Mouse (Mus musculus): ENCODE results near the gene Odam. TPM values are rescaled to one million over a fixed set of nuclear protein-coding genes. Genes with fewer than 3 reads are reported as not detected.

Gene Odam
- not detected in 2 replicates for polyA plus RNA-seq (2014; fragmentation: Nextera tagmentation; extraction: Ambion mirVana)

GRCm38 (mm10) chr5:87884729-87885128 is at the start of gene Odam:
Odam (plus strand) TSS chr5:87885029.
- ATAC-seq (ENCODE audit: low FRiP score): no peak
- no peak for DNase-seq (ENCODE audit: low spot score)
- Histone ChIP-seq H3K27ac (ENCODE audit: low read depth, low read length) (no peak within 1 kb of the TSS), H3K4me2 (replicated peaks; ENCODE audit: low read depth, low read length) (no peak within 1 kb of the TSS), H3K27me3 (ENCODE audit: control insufficient read depth, insufficient read depth, low read length) (no peaks in the 10 kb centered on the region), H3K4me3 (ENCODE audit: low read depth, low read length) (no peak within 1 kb of the TSS), H3K9ac (ENCODE audit: low read depth, low read length) (no peak within 1 kb of the TSS), H3K9me3 (ENCODE audit: control insufficient read depth, low read length) (no peaks in the 10 kb centered on the region), H3K36me3 (ENCODE audit: control insufficient read depth, insufficient read depth, low read length) (no peaks in the 10 kb centered on the region), H3K4me1 (replicated peaks; ENCODE audit: control insufficient read depth, insufficient read depth, low read length) (no peaks in the 10 kb centered on the region)
- WGBS: 95% methylated on average over 1 of the region's 1 CpGs

GRCm38 (mm10) chr5:87855136-87855716 is 29.6 kb upstream of the Odam start:
- Histone ChIP-seq H3K27me3 (ENCODE audit: control insufficient read depth, insufficient read depth, low read length) (no peaks in the 10 kb centered on the region), H3K4me1 (replicated peaks; ENCODE audit: control insufficient read depth, insufficient read depth, low read length) (no peaks in the 10 kb centered on the region), H3K9me3 (ENCODE audit: control insufficient read depth, low read length) (no peaks in the 10 kb centered on the region), H3K4me2 (replicated peaks; ENCODE audit: low read depth, low read length) (no peak overlapping the region), H3K4me3 (ENCODE audit: low read depth, low read length) (no peak overlapping the region), H3K27ac (ENCODE audit: low read depth, low read length) (no peak overlapping the region), H3K36me3 (ENCODE audit: control insufficient read depth, insufficient read depth, low read length) (no peaks in the 10 kb centered on the region), H3K9ac (ENCODE audit: low read depth, low read length) (no peak overlapping the region)
- WGBS: 83% methylated on average over 3 of the region's 3 CpGs
- DNase-seq (ENCODE audit: low spot score) (no peak), ATAC-seq (ENCODE audit: low FRiP score) (peak; percentile 38; the same call in 1 of the 2 replicates)

GRCm38 (mm10) chr5:87870084-87870483 is 14.7 kb upstream of the Odam start:
- Histone ChIP-seq H3K36me3 (ENCODE audit: control insufficient read depth, insufficient read depth, low read length) (no peaks in the 10 kb centered on the region), H3K4me1 (replicated peaks; ENCODE audit: control insufficient read depth, insufficient read depth, low read length) (no peaks in the 10 kb centered on the region), H3K4me2 (replicated peaks; ENCODE audit: low read depth, low read length) (no peak overlapping the region), H3K27ac (ENCODE audit: low read depth, low read length) (no peak overlapping the region), H3K4me3 (ENCODE audit: low read depth, low read length) (no peak overlapping the region), H3K9me3 (ENCODE audit: control insufficient read depth, low read length) (no peaks in the 10 kb centered on the region), H3K27me3 (ENCODE audit: control insufficient read depth, insufficient read depth, low read length) (no peaks in the 10 kb centered on the region), H3K9ac (ENCODE audit: low read depth, low read length) (no peak overlapping the region)
- peak; percentile 35; the same call in 1 of the 2 replicates for ATAC-seq (ENCODE audit: low FRiP score)
- DNase-seq (ENCODE audit: low spot score): no peak
- WGBS: 73% methylated on average over 2 of the region's 2 CpGs

- no peak overlapping the region for H3K27ac ChIP-seq (ENCODE audit: low read depth, low read length)
- peak; percentile 24 for DNase-seq (ENCODE audit: low spot score)
- no peak overlapping the region for H3K4me2 ChIP-seq (replicated peaks; ENCODE audit: low read depth, low read length)
- H3K4me3 ChIP-seq (ENCODE audit: low read depth, low read length): no peak overlapping the region
- WGBS: 32% methylated on average over 4 of the region's 4 CpGs
- no peak overlapping the region for H3K9ac ChIP-seq (ENCODE audit: low read depth, low read length)
- no peaks in the 10 kb centered on the region for H3K27me3 ChIP-seq (ENCODE audit: control insufficient read depth, insufficient read depth, low read length)
- H3K4me1 ChIP-seq (replicated peaks; ENCODE audit: control insufficient read depth, insufficient read depth, low read length): no peaks in the 10 kb centered on the region
- ATAC-seq (ENCODE audit: low FRiP score): no peak
- H3K36me3 ChIP-seq (ENCODE audit: control insufficient read depth, insufficient read depth, low read length): no peaks in the 10 kb centered on the region
- no peaks in the 10 kb centered on the region for H3K9me3 ChIP-seq (ENCODE audit: control insufficient read depth, low read length)
Observed at GRCm38 (mm10) chr5:87871423-87871822, 13.4 kb upstream of the Odam start.

- Histone ChIP-seq H3K9ac (ENCODE audit: low read depth, low read length) (no peak within 1 kb of the TSS), H3K4me2 (replicated peaks; ENCODE audit: low read depth, low read length) (no peak within 1 kb of the TSS), H3K9me3 (ENCODE audit: control insufficient read depth, low read length) (no peaks in the 10 kb centered on the region), H3K27me3 (ENCODE audit: control insufficient read depth, insufficient read depth, low read length) (no peaks in the 10 kb centered on the region), H3K4me3 (ENCODE audit: low read depth, low read length) (no peak within 1 kb of the TSS), H3K36me3 (ENCODE audit: control insufficient read depth, insufficient read depth, low read length) (no peaks in the 10 kb centered on the region), H3K4me1 (replicated peaks; ENCODE audit: control insufficient read depth, insufficient read depth, low read length) (no peaks in the 10 kb centered on the region), H3K27ac (ENCODE audit: low read depth, low read length) (no peak within 1 kb of the TSS)
- 38% methylated on average over 5 of the region's 5 CpGs for WGBS
- no peak for ATAC-seq (ENCODE audit: low FRiP score)
- DNase-seq (ENCODE audit: low spot score): peak; percentile 6
Observed at GRCm38 (mm10) chr5:87925372-87925771, 40.5 kb downstream of the Odam start, which contains the start of gene Csn3. Csn3 (plus strand) TSS chr5:87925579.

- Histone ChIP-seq H3K9me3 (ENCODE audit: control insufficient read depth, low read length) (no peaks in the 10 kb centered on the region), H3K36me3 (ENCODE audit: control insufficient read depth, insufficient read depth, low read length) (no peaks in the 10 kb centered on the region), H3K4me2 (replicated peaks; ENCODE audit: low read depth, low read length) (no peak overlapping the region), H3K27ac (ENCODE audit: low read depth, low read length) (no peak overlapping the region), H3K27me3 (ENCODE audit: control insufficient read depth, insufficient read depth, low read length) (no peaks in the 10 kb centered on the region), H3K4me3 (ENCODE audit: low read depth, low read length) (no peak overlapping the region), H3K9ac (ENCODE audit: low read depth, low read length) (no peak overlapping the region), H3K4me1 (replicated peaks; ENCODE audit: control insufficient read depth, insufficient read depth, low read length) (no peaks in the 10 kb centered on the region)
- WGBS: 49% methylated on average over 1 of the region's 1 CpGs
- DNase-seq (ENCODE audit: low spot score): no peak
- ATAC-seq (ENCODE audit: low FRiP score): no peak
Observed at GRCm38 (mm10) chr5:87931603-87932002, 46.8 kb downstream of the Odam start.

GRCm38 (mm10) chr5:87940752-87941151 is 55.9 kb downstream of the Odam start:
- Histone ChIP-seq H3K4me1 (replicated peaks; ENCODE audit: control insufficient read depth, insufficient read depth, low read length) (no peaks in the 10 kb centered on the region), H3K9ac (ENCODE audit: low read depth, low read length) (no peak overlapping the region), H3K4me3 (ENCODE audit: low read depth, low read length) (no peak overlapping the region), H3K9me3 (ENCODE audit: control insufficient read depth, low read length) (no peaks in the 10 kb centered on the region), H3K27me3 (ENCODE audit: control insufficient read depth, insufficient read depth, low read length) (no peaks in the 10 kb centered on the region), H3K27ac (ENCODE audit: low read depth, low read length) (no peak overlapping the region), H3K36me3 (ENCODE audit: control insufficient read depth, insufficient read depth, low read length) (no peaks in the 10 kb centered on the region), H3K4me2 (replicated peaks; ENCODE audit: low read depth, low read length) (no peak overlapping the region)
- 57% methylated on average over 3 of the region's 3 CpGs for WGBS
- ATAC-seq (ENCODE audit: low FRiP score) (no peak), DNase-seq (ENCODE audit: low spot score) (no peak)

GRCm38 (mm10) chr5:87942515-87942914 is 57.7 kb downstream of the Odam start:
- H3K9ac ChIP-seq (ENCODE audit: low read depth, low read length): no peak overlapping the region
- no peak for DNase-seq (ENCODE audit: low spot score)
- no peak overlapping the region for H3K4me2 ChIP-seq (replicated peaks; ENCODE audit: low read depth, low read length)
- no peaks in the 10 kb centered on the region for H3K4me1 ChIP-seq (replicated peaks; ENCODE audit: control insufficient read depth, insufficient read depth, low read length)
- ATAC-seq (ENCODE audit: low FRiP score): no peak
- no peak overlapping the region for H3K4me3 ChIP-seq (ENCODE audit: low read depth, low read length)
- H3K27ac ChIP-seq (ENCODE audit: low read depth, low read length): no peak overlapping the region
- no peaks in the 10 kb centered on the region for H3K36me3 ChIP-seq (ENCODE audit: control insufficient read depth, insufficient read depth, low read length)
- no peaks in the 10 kb centered on the region for H3K9me3 ChIP-seq (ENCODE audit: control insufficient read depth, low read length)
- no peaks in the 10 kb centered on the region for H3K27me3 ChIP-seq (ENCODE audit: control insufficient read depth, insufficient read depth, low read length)
